Comparison of ENCODE assay signal across 21 mouse cellular contexts in genomic region chr8:71290211-71290610, GRCm38 (mm10). TPM values are rescaled to one million over a fixed set of nuclear protein-coding genes. Genes with fewer than 3 reads are reported as not detected.
DNase-seq lines count a peak whose midpoint lies in the region; ATAC-seq and TF ChIP-seq lines count a peak whose summit lies in the region.
"Had no signal": no experiment of that assay in that cellular context is flagged by ENCODE, and none has a peak within 500 bp of the region (broad histone marks: within the 10 kb centered on the region; RNA-seq: fewer than 3 reads in every experiment).

No protein-coding gene starts in this region.

- no peak for ATAC-seq in heart, postnatal 0 days (ENCODE audit: insufficient read depth, low read depth)
- ATAC-seq in stomach, embryonic 16.5 days (ENCODE audit: insufficient read depth, low FRiP score): 0 out of 2 replicates have a peak, but pooled peaks have one; percentile 16
- ATAC-seq: forebrain, embryonic 13.5 days; forebrain, postnatal 0 days; hindbrain, postnatal 0 days; Patski had no signal

- peak overlapping the region; percentile 38; the same call in 1 of the 2 replicates for H3K27ac ChIP-seq in heart, postnatal 0 days (ENCODE audit: low read depth)
- H3K27ac ChIP-seq in ES-Bruce4 (ENCODE audit: insufficient read depth, low read length): no peak overlapping the region
- no peak overlapping the region for H3K27ac ChIP-seq in stomach, embryonic 16.5 days (ENCODE audit: low read length)
- no peak overlapping the region for H3K27ac ChIP-seq in forebrain, embryonic 10.5 days
- H3K27ac ChIP-seq: embryonic facial prominence, embryonic 13.5 days; forebrain, embryonic 13.5 days; hindbrain, embryonic 13.5 days; hindbrain, postnatal 0 days had no signal

- no peaks in the 10 kb centered on the region for H3K27me3 ChIP-seq in heart, postnatal 0 days (ENCODE audit: control insufficient read depth, insufficient read depth, low read length)
- no peaks in the 10 kb centered on the region for H3K27me3 ChIP-seq in ES-Bruce4 (ENCODE audit: control insufficient read depth, insufficient read depth, low read length, poor library complexity, severe bottlenecking)
- no peaks in the 10 kb centered on the region for H3K27me3 ChIP-seq in stomach, embryonic 16.5 days (ENCODE audit: control insufficient read depth, insufficient read depth, low read length)
- H3K27me3 ChIP-seq in forebrain, embryonic 10.5 days (ENCODE audit: poor library complexity, severe bottlenecking): no peaks in the 10 kb centered on the region
- H3K27me3 ChIP-seq: embryonic facial prominence, embryonic 13.5 days; forebrain, embryonic 13.5 days; heart, embryonic 15.5 days; hindbrain, embryonic 13.5 days; Patski had no signal

- 88% methylated on average over 21 of the region's 21 CpGs for WGBS in heart, postnatal 0 days
- 93% methylated on average over 21 of the region's 21 CpGs for WGBS in stomach, embryonic 16.5 days
- WGBS in forebrain, embryonic 10.5 days: 94% methylated on average over 21 of the region's 21 CpGs

- DNase-seq in heart, postnatal 0 days (ENCODE audit: low spot score): no peak
- DNase-seq in heart, postnatal 25 days (ENCODE audit: low spot score): no peak
- DNase-seq in WW6 (ENCODE audit: low read depth, low spot score): peak; percentile 7
- no peak for DNase-seq in forebrain, embryonic 10.5 days (ENCODE audit: extremely low spot score, low spot score)
- no peak for DNase-seq in lung, postnatal 4 days
- DNase-seq: adrenal gland, adult 8-10 months; adrenal gland, postnatal 36 days; cerebellum, adult 11-12 months; cerebellum, adult 9-10 months; cerebellum, postnatal 36 days; forebrain, postnatal 0 days; gastrocnemius, postnatal 14 days; kidney, adult 2 months had no signal

- H3K36me3 ChIP-seq in heart, postnatal 0 days (replicated peaks; ENCODE audit: control insufficient read depth, insufficient read depth, low read length): peaks cover 29% of the 10 kb centered on the region
- H3K36me3 ChIP-seq in ES-Bruce4 (ENCODE audit: control insufficient read depth, insufficient read depth, low read length, poor library complexity, severe bottlenecking): 0 out of 2 replicates have a peak, but pooled peaks cover 4% of the 10 kb centered on the region
- peaks cover 8% of the 10 kb centered on the region; the same call in 1 of the 2 replicates for H3K36me3 ChIP-seq in stomach, embryonic 16.5 days (ENCODE audit: control insufficient read depth, insufficient read depth, low read length)
- H3K36me3 ChIP-seq in forebrain, embryonic 10.5 days (replicated peaks): peaks cover 66% of the 10 kb centered on the region

- no peak overlapping the region for H3K4me2 ChIP-seq in heart, postnatal 0 days (ENCODE audit: low read depth, low read length)
- no peak overlapping the region for H3K4me2 ChIP-seq in stomach, embryonic 16.5 days (ENCODE audit: low read depth, low read length)
- H3K4me2 ChIP-seq: embryonic facial prominence, embryonic 13.5 days; forebrain, embryonic 13.5 days; heart, embryonic 15.5 days; hindbrain, embryonic 13.5 days had no signal

- no peak for TF ChIP-seq POLR2A in ES-Bruce4 (IDR thresholded peaks at IDR 0.05; ENCODE audit: insufficient read depth, low read length)

- intact Hi-C loops in heart, postnatal 25 days (cut with DNase I): no loop called here

- no peak overlapping the region for H3K9ac ChIP-seq in heart, postnatal 0 days (replicated peaks; ENCODE audit: low read depth, low read length)
- no peak overlapping the region for H3K9ac ChIP-seq in ES-Bruce4 (ENCODE audit: low read depth, poor library complexity, severe bottlenecking)
- no peak overlapping the region for H3K9ac ChIP-seq in stomach, embryonic 16.5 days (ENCODE audit: low read length)
- H3K9ac ChIP-seq: embryonic facial prominence, embryonic 13.5 days; forebrain, embryonic 13.5 days; forebrain, postnatal 0 days; heart, embryonic 15.5 days; hindbrain, embryonic 13.5 days had no signal

- TF ChIP-seq EP300 in heart, postnatal 0 days (IDR thresholded peaks at IDR 0.05; ENCODE audit: low read depth): no peak
- no peak for TF ChIP-seq EP300 in ES-Bruce4 (IDR thresholded peaks at IDR 0.05; ENCODE audit: insufficient read depth, low read depth, low read length)

- no peak for TF ChIP-seq CTCF in heart, postnatal 0 days (IDR thresholded peaks at IDR 0.05; ENCODE audit: low read depth)
- no peak for TF ChIP-seq CTCF in ES-Bruce4 (IDR thresholded peaks at IDR 0.05; ENCODE audit: low read depth, low read length)

- no peaks in the 10 kb centered on the region for H3K9me3 ChIP-seq in heart, postnatal 0 days (replicated peaks; ENCODE audit: control insufficient read depth, low read length)
- no peaks in the 10 kb centered on the region for H3K9me3 ChIP-seq in ES-Bruce4 (replicated peaks; ENCODE audit: control insufficient read depth, insufficient read depth, low read length, poor library complexity, severe bottlenecking)
- no peaks in the 10 kb centered on the region for H3K9me3 ChIP-seq in stomach, embryonic 16.5 days (replicated peaks; ENCODE audit: control insufficient read depth, low read length)
- H3K9me3 ChIP-seq in forebrain, embryonic 10.5 days: no peaks in the 10 kb centered on the region; the same call in 1 of the 2 replicates
- H3K9me3 ChIP-seq: embryonic facial prominence, embryonic 13.5 days; forebrain, embryonic 13.5 days; heart, embryonic 15.5 days; hindbrain, embryonic 13.5 days had no signal

- H3K4me1 ChIP-seq in heart, postnatal 0 days (ENCODE audit: control insufficient read depth, insufficient read depth): peaks cover 12% of the 10 kb centered on the region
- no peaks in the 10 kb centered on the region for H3K4me1 ChIP-seq in ES-Bruce4 (ENCODE audit: control insufficient read depth, insufficient read depth, low read length)
- H3K4me1 ChIP-seq in stomach, embryonic 16.5 days (ENCODE audit: control insufficient read depth, insufficient read depth, low read length): no peaks in the 10 kb centered on the region
- H3K4me1 ChIP-seq in forebrain, embryonic 10.5 days: no peaks in the 10 kb centered on the region
- H3K4me1 ChIP-seq: embryonic facial prominence, embryonic 13.5 days; forebrain, embryonic 13.5 days had no signal

- H3K4me3 ChIP-seq in heart, postnatal 0 days (ENCODE audit: low read depth, low read length): no peak overlapping the region
- peak overlapping the region; percentile 8 for H3K4me3 ChIP-seq in ES-Bruce4 (ENCODE audit: low read depth, low read length)
- no peak overlapping the region for H3K4me3 ChIP-seq in stomach, embryonic 16.5 days (replicated peaks; ENCODE audit: low read length)
- no peak overlapping the region for H3K4me3 ChIP-seq in forebrain, embryonic 10.5 days
- H3K4me3 ChIP-seq: embryonic facial prominence, embryonic 13.5 days; forebrain, embryonic 13.5 days; heart, embryonic 15.5 days; hindbrain, embryonic 13.5 days had no signal

RNA-seq across cellular contexts. Expression of gene Haus8, which starts 17.5 kb away (rescaled TPM):
- 50.6 and 53.9 TPM in 2 replicates for total RNA-seq in heart, postnatal 0 days (2014; rRNA removed; ENCODE audit: low replicate concordance)
- polyA plus RNA-seq in heart, postnatal 0 days (2015; fragmentation: Nextera tagmentation; extraction: Ambion mirVana): 58.3 and 64.3 TPM in 2 replicates
- 10 to 100 TPM; 31.6 to 36.1 TPM for total RNA-seq in heart, postnatal 25 days (2021)
- 30.7 and 34.3 TPM in 2 replicates for polyA plus RNA-seq in ES-Bruce4 (2011; ENCODE audit: insufficient read depth, insufficient read length, low read depth, missing spikeins)
- 46.4 and 55.4 TPM in 2 replicates for polyA plus RNA-seq in stomach, embryonic 16.5 days (2015; fragmentation: Nextera tagmentation; extraction: Ambion mirVana)
- 61.3 and 65.8 TPM in 2 replicates for polyA plus RNA-seq in forebrain, embryonic 10.5 days (2016; fragmentation: Nextera tagmentation; extraction: Ambion mirVana)

RNA-seq across cellular contexts. Expression of gene Myo9b, which starts 17.7 kb away (rescaled TPM):
- total RNA-seq in heart, postnatal 0 days (2014; rRNA removed; ENCODE audit: low replicate concordance): 35.0 and 40.7 TPM in 2 replicates
- 6.7 and 7.1 TPM in 2 replicates for polyA plus RNA-seq in heart, postnatal 0 days (2015; fragmentation: Nextera tagmentation; extraction: Ambion mirVana)
- total RNA-seq in heart, postnatal 25 days (2021): 10 to 100 TPM; 26.2 to 28.6 TPM
- 37.3 and 39.0 TPM in 2 replicates for polyA plus RNA-seq in ES-Bruce4 (2011; ENCODE audit: insufficient read depth, insufficient read length, low read depth, missing spikeins)
- polyA plus RNA-seq in stomach, embryonic 16.5 days (2015; fragmentation: Nextera tagmentation; extraction: Ambion mirVana): 18.7 and 19.1 TPM in 2 replicates
- polyA plus RNA-seq in forebrain, embryonic 10.5 days (2016; fragmentation: Nextera tagmentation; extraction: Ambion mirVana): 26.0 and 28.0 TPM in 2 replicates
